Mouse (Mus musculus): ENCODE measurements at regions not wholly inside any gene's neighbourhood (a gene's known extent, or its start where the extent isn't known, plus 50 kb on each side); places are given as distances from the start of the nearest gene placed in this dataset.

DNA sequence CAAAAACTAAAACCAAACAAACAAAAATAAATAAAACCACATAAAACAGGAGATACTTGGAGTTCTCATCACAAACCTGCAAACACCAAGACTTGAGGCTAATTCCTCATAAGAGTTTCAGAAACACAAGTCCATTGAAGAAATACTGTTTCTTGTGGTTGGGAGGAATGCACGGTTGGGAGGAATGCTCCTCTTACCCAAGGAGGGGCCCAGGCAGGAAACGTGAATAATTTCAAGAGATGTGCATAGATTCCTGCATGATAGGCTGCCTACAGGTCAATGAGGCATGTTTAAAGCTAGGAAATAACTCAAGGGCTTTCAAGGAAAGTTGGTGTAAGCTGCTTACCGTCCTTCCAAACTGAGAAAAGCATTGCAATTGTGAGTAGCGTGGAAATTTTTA is 243.7 kb downstream of the Fam49a start:
- ATAC-seq = no peak

DNA sequence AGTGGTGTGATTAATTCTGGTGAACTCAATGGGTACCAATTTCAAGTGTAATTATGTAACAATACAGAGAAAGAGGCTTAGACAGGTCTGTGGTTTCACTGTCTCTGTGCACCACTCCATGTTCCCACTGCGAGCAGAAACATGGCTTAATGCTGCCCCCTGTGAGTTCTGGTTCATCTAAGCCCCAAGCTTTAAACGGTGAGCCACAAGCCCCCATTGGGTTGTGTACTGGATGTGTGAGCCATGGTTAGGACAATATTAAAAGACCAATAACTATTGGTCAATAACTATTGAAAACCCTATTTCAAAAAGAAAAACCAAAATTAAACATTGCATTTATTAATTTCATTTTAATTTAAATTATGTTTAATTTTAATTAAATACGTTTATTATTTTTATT is 238.0 kb downstream of the Fam49a start:
- ATAC-seq = no peak

- ATAC-seq = no peak
Observed at GRCm38 (mm10) chr12:12498621-12499020, 236.7 kb downstream of the Fam49a start.

DNA sequence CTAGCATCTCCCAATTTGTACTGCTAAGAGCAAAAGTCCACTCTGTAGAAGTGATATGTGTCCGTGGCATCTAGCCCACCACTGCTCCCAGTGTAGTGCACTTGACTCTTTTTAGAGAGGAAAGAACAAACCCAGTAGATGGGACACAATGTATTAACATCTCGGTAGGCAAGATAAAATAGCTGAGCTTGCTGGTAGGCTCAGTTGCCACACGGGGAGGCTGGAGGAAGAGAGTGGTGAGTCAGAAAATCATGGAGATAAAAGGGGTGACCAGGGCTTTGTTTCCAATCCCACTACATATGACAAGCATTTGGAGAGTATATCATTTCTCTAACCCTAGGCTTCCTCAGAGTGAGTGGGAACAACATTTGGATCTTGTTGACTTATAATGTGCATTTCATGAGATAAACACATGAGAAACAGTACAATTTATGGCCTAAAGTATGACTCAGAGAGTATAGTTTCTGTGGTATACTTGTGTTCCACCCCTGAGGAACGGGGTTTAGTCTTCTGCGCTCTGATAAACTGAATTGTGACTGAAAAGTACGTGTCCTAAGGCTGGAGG is 235.4 kb downstream of the Fam49a start:
- ATAC-seq = no peak

DNA sequence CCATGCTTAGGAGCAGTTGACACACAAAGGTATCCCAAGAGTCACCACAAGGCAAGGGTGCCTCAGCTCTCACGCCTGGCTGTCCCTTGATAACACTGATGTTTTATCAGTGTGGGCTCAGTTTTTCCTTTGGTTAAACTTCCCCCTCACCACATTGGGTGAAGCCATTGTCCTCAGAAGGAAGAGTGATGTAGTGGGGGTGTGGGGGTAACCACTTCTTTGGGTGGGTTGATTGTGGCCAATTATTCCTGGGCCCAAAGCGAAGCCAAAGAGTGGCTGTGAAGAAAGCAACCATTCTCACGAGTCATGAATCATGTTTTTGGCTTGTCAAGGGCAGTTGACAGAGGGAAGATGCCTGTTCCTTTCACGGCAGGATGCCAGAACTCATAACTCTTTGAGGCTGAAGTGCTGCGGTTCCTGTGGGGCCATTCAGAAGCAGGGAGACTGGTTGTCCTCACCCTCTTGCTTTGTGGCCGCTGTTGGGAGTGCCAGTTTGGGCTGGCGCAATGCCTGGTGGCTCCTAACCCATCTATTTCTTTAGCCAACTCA is 234.7 kb downstream of the Fam49a start:
- no peak for ATAC-seq

DNA sequence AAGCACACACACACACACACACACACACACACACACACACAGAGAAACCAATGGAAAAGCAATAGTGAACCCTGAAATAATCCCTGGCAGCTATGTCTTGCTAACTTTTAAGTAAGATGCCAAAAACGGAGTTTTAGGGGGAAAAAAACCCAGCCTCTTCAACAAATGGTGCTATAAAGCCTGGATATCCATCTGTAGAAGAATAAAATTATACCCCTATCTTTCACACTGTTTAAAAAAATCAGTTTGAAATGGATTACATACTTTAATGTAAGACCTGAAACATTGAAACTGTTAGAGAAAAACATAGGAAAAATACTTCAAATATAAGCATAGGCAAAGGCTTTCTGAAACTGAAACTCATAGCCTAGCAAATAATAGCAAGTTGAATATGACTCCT is 228.2 kb downstream of the Fam49a start:
- ATAC-seq = no peak

DNA sequence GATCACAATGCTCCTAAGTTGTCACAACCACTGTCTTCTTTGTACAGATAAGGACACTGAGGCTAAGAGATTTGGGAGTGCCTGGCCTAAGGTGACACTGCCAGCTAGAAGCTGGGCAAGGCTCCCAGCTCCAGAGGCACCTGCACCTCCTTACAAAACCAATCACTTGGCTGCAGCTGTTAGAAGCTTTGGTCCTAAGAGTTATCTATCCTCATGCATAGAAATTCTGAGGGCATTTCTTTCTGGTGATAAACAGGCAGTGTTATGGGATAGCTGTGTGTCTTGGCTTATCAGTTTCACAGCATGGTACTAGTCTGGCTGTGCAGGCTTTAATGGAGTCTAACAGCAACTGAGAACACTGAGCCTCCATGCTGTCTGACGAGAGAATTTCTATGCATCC is 226.2 kb downstream of the Fam49a start:
- ATAC-seq = no peak

- no peak for ATAC-seq
Observed at GRCm38 (mm10) chr12:12486656-12487356, 224.9 kb downstream of the Fam49a start.

DNA sequence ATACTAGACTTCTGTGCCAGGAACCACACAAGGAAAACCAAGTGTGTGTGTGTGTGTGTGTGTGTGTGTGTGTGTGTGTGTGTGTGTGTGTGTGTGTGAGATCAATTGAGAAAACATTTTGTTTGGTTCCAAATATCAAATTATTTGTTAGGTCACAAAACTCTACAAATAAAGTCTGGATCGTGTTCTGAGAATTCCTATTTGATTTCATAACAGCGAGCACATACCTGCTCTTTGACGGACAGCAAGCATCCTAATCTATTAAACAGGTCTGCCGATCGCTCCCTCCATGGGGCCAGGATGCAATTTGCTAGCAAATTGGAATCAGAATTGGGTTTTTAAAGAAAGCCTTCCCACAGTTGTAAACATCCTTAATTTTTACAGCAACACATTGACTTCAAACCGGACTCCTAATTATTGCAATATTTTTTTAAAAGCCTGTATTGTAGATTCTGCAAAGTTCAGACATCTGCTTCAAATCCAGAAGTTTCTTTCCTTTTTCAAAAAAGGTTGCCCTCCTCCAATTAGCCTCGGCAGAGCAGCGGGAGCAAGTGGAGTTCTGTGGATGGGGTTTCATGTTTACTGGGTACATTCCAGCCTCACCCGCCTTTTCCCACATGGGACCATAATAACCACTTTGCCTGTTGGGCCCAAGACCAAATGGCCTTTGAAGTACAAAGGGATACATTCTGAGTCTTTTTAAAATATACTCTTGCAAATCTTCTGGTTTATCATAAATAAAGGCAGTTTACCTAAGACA is 223.2 kb downstream of the Fam49a start:
- no peak for ATAC-seq

GRCm38 (mm10) chr12:12480451-12480850 is 218.5 kb downstream of the Fam49a start:
- ATAC-seq = no peak

DNA sequence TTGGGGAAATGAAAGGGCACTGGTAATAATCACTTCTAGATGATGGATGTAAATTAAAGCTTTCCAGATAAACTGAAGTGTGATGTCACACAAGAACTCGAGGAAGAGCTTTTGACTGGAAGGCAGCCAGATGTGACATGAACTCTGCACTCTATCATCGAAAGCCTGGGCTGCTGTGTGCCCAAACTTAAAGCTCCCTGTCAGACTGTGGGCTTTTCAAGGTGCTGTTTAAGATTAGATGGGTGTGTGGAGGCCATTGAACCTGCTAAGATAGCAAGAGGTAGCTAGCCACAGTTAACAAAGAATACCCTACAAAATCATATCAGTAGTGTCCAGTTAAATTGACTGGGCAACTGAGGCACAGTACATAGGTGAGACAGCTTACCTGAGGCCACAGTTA is 190.1 kb downstream of the Fam49a start:
- ATAC-seq = no peak

DNA sequence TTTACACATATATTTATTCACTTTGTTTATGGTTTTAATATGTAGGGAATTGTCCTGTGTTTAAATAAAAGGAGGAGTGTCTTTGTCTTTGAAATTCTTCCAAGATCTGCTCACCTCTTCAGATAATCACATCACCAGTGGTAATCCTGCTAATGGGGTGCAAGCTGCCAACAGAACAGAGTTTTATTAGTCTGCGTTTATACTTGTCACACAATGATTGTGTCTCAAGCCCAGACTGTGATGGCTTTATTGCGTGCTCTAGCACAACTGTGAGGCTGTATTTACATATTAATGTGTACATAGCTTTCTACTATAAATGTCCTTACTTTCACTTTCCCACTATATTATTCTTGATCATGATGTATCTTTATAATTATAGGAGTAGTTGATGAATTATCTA is 184.8 kb downstream of the Fam49a start:
- ATAC-seq = no peak

DNA sequence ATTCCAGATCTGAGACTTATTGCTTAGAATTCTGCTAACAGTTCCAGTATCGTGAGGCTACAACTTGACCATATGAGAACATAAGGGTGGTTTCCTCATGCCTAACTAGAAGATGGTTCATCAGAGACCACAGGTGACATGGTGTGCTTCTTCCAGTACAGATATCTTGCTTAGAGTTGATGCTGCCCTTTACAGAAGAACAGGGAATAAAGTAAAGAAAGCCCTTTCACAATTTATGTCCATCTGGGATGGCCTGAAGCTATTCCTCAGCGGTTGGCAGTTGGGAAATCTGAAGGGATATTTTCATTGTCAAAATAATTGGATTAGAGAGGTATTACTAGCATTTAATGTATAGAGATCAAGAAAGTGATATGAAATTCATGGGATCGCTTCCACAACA is 184.3 kb downstream of the Fam49a start:
- no peak for ATAC-seq

- no peak for ATAC-seq
Observed at GRCm38 (mm10) chr12:12442872-12443271, 180.9 kb downstream of the Fam49a start.

- no peak for ATAC-seq
Observed at GRCm38 (mm10) chr12:12436379-12436778, 174.4 kb downstream of the Fam49a start.

GRCm38 (mm10) chr12:12432597-12432996 is 170.7 kb downstream of the Fam49a start:
- no peak for ATAC-seq
